In genomic region chr6:30538240-30538639, GRCm38 (mm10) we compare ENCODE assay signal across 20 mouse cellular contexts. TPM values are rescaled to one million over a fixed set of nuclear protein-coding genes. Genes with fewer than 3 reads are reported as not detected.
DNase-seq lines count a peak whose midpoint lies in the region; ATAC-seq lines count a peak whose summit lies in the region.
"Had no signal": no experiment of that assay in that cellular context is flagged by ENCODE, and none has a peak within 500 bp of the region (broad histone marks: within the 10 kb centered on the region; RNA-seq: fewer than 3 reads in every experiment).

No protein-coding gene starts in this region.

- no peaks in the 10 kb centered on the region for H3K27me3 ChIP-seq in kidney, embryonic 14.5 days (ENCODE audit: control insufficient read depth, insufficient read depth, low read length)
- no peaks in the 10 kb centered on the region for H3K27me3 ChIP-seq in intestine, embryonic 16.5 days (replicated peaks; ENCODE audit: control insufficient read depth, insufficient read depth, low read length)
- H3K27me3 ChIP-seq in stomach, embryonic 16.5 days (ENCODE audit: control insufficient read depth, insufficient read depth, low read length): no peaks in the 10 kb centered on the region

- H3K36me3 ChIP-seq in kidney, embryonic 14.5 days (ENCODE audit: control insufficient read depth, insufficient read depth, low read length): no peaks in the 10 kb centered on the region
- no peaks in the 10 kb centered on the region for H3K36me3 ChIP-seq in intestine, embryonic 16.5 days (ENCODE audit: control insufficient read depth, insufficient read depth, low read length)
- H3K36me3 ChIP-seq in stomach, embryonic 16.5 days (ENCODE audit: control insufficient read depth, insufficient read depth, low read length): no peaks in the 10 kb centered on the region

- H3K9ac ChIP-seq in kidney, embryonic 14.5 days (ENCODE audit: low read depth, low read length): no peak overlapping the region
- H3K9ac ChIP-seq in intestine, embryonic 16.5 days (ENCODE audit: low read depth, low read length): no peak overlapping the region
- peak overlapping the region; percentile 3; the same call in 1 of the 2 replicates for H3K9ac ChIP-seq in stomach, embryonic 16.5 days (ENCODE audit: low read length)

- WGBS in kidney, embryonic 14.5 days: 50% methylated on average over 10 of the region's 10 CpGs
- WGBS in intestine, embryonic 16.5 days: 36% methylated on average over 10 of the region's 10 CpGs
- WGBS in stomach, embryonic 16.5 days: 29% methylated on average over 10 of the region's 10 CpGs

- H3K27ac ChIP-seq in kidney, embryonic 14.5 days (ENCODE audit: low read depth, low read length): peak overlapping the region; percentile 55; the same call in 1 of the 2 replicates
- peak overlapping the region; percentile 34 for H3K27ac ChIP-seq in intestine, embryonic 16.5 days (ENCODE audit: low read length)
- H3K27ac ChIP-seq in stomach, embryonic 16.5 days (ENCODE audit: low read length): peak overlapping the region; percentile 63
- H3K27ac ChIP-seq: hindbrain, postnatal 0 days had no signal

- DNase-seq in kidney, postnatal 25 days: no peak
- peak; percentile 37 for DNase-seq in right cerebral cortex, adult 18-20 months
- DNase-seq in right cerebral cortex, postnatal 36 days (ENCODE audit: low spot score in 2 of 2): no peak
- DNase-seq in thymus, postnatal 25 days: no peak
- no peak for DNase-seq in adrenal gland, adult 18-20 months (ENCODE audit: low spot score in 2 of 2)
- DNase-seq: adrenal gland, postnatal 25 days; cerebellum, adult 9-10 months; heart, postnatal 10 days; kidney, postnatal 36 days; liver; lung, adult 18-20 months; thymus, postnatal 36 days had no signal

- no peak for ATAC-seq in kidney, embryonic 14.5 days (ENCODE audit: low FRiP score, low TSS enrichment)
- peak; percentile 14; the same call in 1 of the 2 replicates for ATAC-seq in intestine, embryonic 16.5 days
- peak; percentile 56; the same call in 1 of the 2 replicates for ATAC-seq in stomach, embryonic 16.5 days (ENCODE audit: insufficient read depth, low FRiP score)
- ATAC-seq: hindbrain, postnatal 0 days had no signal

- H3K4me3 ChIP-seq in kidney, embryonic 14.5 days (ENCODE audit: low read length): no peak overlapping the region
- H3K4me3 ChIP-seq in intestine, embryonic 16.5 days (ENCODE audit: low read length): no peak overlapping the region
- H3K4me3 ChIP-seq in stomach, embryonic 16.5 days (replicated peaks; ENCODE audit: low read length): no peak overlapping the region
- H3K4me3 ChIP-seq: megakaryocyte, embryonic 14.5 days had no signal

- no peaks in the 10 kb centered on the region for H3K9me3 ChIP-seq in kidney, embryonic 14.5 days (ENCODE audit: control insufficient read depth, low read length)
- H3K9me3 ChIP-seq in intestine, embryonic 16.5 days (ENCODE audit: control insufficient read depth, low read length): no peaks in the 10 kb centered on the region
- no peaks in the 10 kb centered on the region for H3K9me3 ChIP-seq in stomach, embryonic 16.5 days (replicated peaks; ENCODE audit: control insufficient read depth, low read length)

- H3K4me2 ChIP-seq in kidney, embryonic 14.5 days (replicated peaks; ENCODE audit: low read depth, low read length): no peak overlapping the region
- H3K4me2 ChIP-seq in intestine, embryonic 16.5 days (ENCODE audit: low read depth, low read length): 0 out of 2 replicates have a peak overlapping the region, but pooled peaks have one; percentile 12
- H3K4me2 ChIP-seq in stomach, embryonic 16.5 days (ENCODE audit: low read depth, low read length): no peak overlapping the region

- H3K4me1 ChIP-seq in kidney, embryonic 14.5 days (ENCODE audit: control insufficient read depth, insufficient read depth, low read length): peaks cover 22% of the 10 kb centered on the region
- peaks cover 19% of the 10 kb centered on the region for H3K4me1 ChIP-seq in intestine, embryonic 16.5 days (ENCODE audit: control insufficient read depth, insufficient read depth, low read length)
- peaks cover 12% of the 10 kb centered on the region for H3K4me1 ChIP-seq in stomach, embryonic 16.5 days (ENCODE audit: control insufficient read depth, insufficient read depth, low read length)
- H3K4me1 ChIP-seq: megakaryocyte, embryonic 14.5 days had no signal

RNA-seq across cellular contexts. Expression of gene Cpa2, which starts 3.1 kb away (rescaled TPM):
- polyA plus RNA-seq in kidney, embryonic 14.5 days (2014; fragmentation: Nextera tagmentation; extraction: Ambion mirVana): 22.7 and 29.8 TPM in 2 replicates
- 399 and 443 TPM in 2 replicates for polyA plus RNA-seq in intestine, embryonic 16.5 days (2015; fragmentation: Nextera tagmentation; extraction: Ambion mirVana)
- 688 and 708 TPM in 2 replicates for polyA plus RNA-seq in stomach, embryonic 16.5 days (2015; fragmentation: Nextera tagmentation; extraction: Ambion mirVana)
- under 1 TPM; 0.43 to 0.74 TPM for total RNA-seq in adrenal gland, adult 18-20 months (2021)

RNA-seq across cellular contexts. Expression of gene Ssmem1, which starts 28.6 kb away (rescaled TPM):
- polyA plus RNA-seq in kidney, embryonic 14.5 days (2014; fragmentation: Nextera tagmentation; extraction: Ambion mirVana): 0.51 TPM in 1 of 2 replicates, not detected in the other
- polyA plus RNA-seq in intestine, embryonic 16.5 days (2015; fragmentation: Nextera tagmentation; extraction: Ambion mirVana): not detected in 2 replicates
- polyA plus RNA-seq in stomach, embryonic 16.5 days (2015; fragmentation: Nextera tagmentation; extraction: Ambion mirVana): not detected in 2 replicates
- under 1 TPM in 1 of 2 experiments, not detected in 1; 0.22 TPM for total RNA-seq in adrenal gland, adult 18-20 months (2021)
- total RNA-seq: heart, postnatal 10 days had no signal
- polyA plus RNA-seq: small intestine, adult 2 months had no signal

RNA-seq across cellular contexts. Expression of gene Tmem209, which starts 28.7 kb away (rescaled TPM):
- 35.2 and 56.8 TPM in 2 replicates for polyA plus RNA-seq in kidney, embryonic 14.5 days (2014; fragmentation: Nextera tagmentation; extraction: Ambion mirVana)
- 33.0 and 34.0 TPM in 2 replicates for polyA plus RNA-seq in intestine, embryonic 16.5 days (2015; fragmentation: Nextera tagmentation; extraction: Ambion mirVana)
- 29.9 and 31.6 TPM in 2 replicates for polyA plus RNA-seq in stomach, embryonic 16.5 days (2015; fragmentation: Nextera tagmentation; extraction: Ambion mirVana)
- 10 to 100 TPM; 15.3 to 19.5 TPM for total RNA-seq in adrenal gland, adult 18-20 months (2021)

RNA-seq across cellular contexts. Expression of gene Cpa4, which starts 29.9 kb away (rescaled TPM):
- 0.09 and 0.12 TPM in 2 replicates for polyA plus RNA-seq in kidney, embryonic 14.5 days (2014; fragmentation: Nextera tagmentation; extraction: Ambion mirVana)
- 0.39 and 0.58 TPM in 2 replicates for polyA plus RNA-seq in intestine, embryonic 16.5 days (2015; fragmentation: Nextera tagmentation; extraction: Ambion mirVana)
- 1.4 and 1.5 TPM in 2 replicates for polyA plus RNA-seq in stomach, embryonic 16.5 days (2015; fragmentation: Nextera tagmentation; extraction: Ambion mirVana)
- 1 to 10 TPM; 1.4 to 1.7 TPM for total RNA-seq in adrenal gland, adult 18-20 months (2021)
- total RNA-seq: granulocyte monocyte progenitor cell, adult 5-6 weeks; layer of hippocampus, postnatal 25 days had no signal
- polyA plus RNA-seq: small intestine, adult 2 months had no signal

Comparison
In these comparisons a context has a peak if more than half of its experiments do, and no peak if none do; other contexts are left out.
1. RNA of gene Cpa2, which starts 3.1 kb away (polyA plus RNA-seq): 688 to 708 TPM in stomach, embryonic 16.5 days and 399 to 443 TPM in intestine, embryonic 16.5 days; 22.7 to 29.8 TPM in kidney, embryonic 14.5 days; every median in the first group is over 10 times any median in the second.
2. Peak in every context shown above with its lines, with median percentiles within 50 percentile points of each other: H3K27ac ChIP-seq.